Mouse (Mus musculus) c-Kit-negative CD71-positive TER-119-positive erythroid progenitor cells, embryonic 14.5 days (primary cell): ENCODE results near the gene Olfr874.
"Not testable (repeated sequence)": the region's sequence is repeated elsewhere in the genome, so short reads cannot be mapped to it uniquely, and the experiment has no call there.

Experiments used
- DNase-seq: peaks from one replicate; pipeline ENCODE4 v3.0.0-alpha.2; 2013; ENCODE audit warnings: low read depth, low spot score

Gene Olfr874

GRCm38 (mm10) chr9:37744806-37745205 lies at the start of gene Olfr874:
Gene Olfr874, plus strand, starts transcription at chr9:37745106.
- no peak for DNase-seq

GRCm38 (mm10) chr9:37716150-37716549 lies 28.8 kb upstream of the Olfr874 start, which contains the start of gene Olfr160:
Gene Olfr160, minus strand, starts transcription at chr9:37716250.
- no peak for DNase-seq

GRCm38 (mm10) chr9:37734310-37734709 lies 10.6 kb upstream of the Olfr874 start:
- no peak for DNase-seq

GRCm38 (mm10) chr9:37750319-37751075 lies 5.6 kb downstream of the Olfr874 start:
- no peak for DNase-seq

- DNase-seq: no peak
These were observed 6.6 kb downstream of the Olfr874 start for GRCm38 (mm10) chr9:37751467-37751866.

GRCm38 (mm10) chr9:37752006-37752405 lies 7.1 kb downstream of the Olfr874 start:
- DNase-seq: no peak

- no peak for DNase-seq
These were observed 16.8 kb downstream of the Olfr874 start for GRCm38 (mm10) chr9:37761728-37762127.

- no peak for DNase-seq
These were observed 17.6 kb downstream of the Olfr874 start for GRCm38 (mm10) chr9:37762541-37762940.

- DNase-seq: no peak
These were observed 25.8 kb downstream of the Olfr874 start for GRCm38 (mm10) chr9:37770661-37771060.

GRCm38 (mm10) chr9:37771759-37772158 lies 26.9 kb downstream of the Olfr874 start, which contains the start of gene Olfr875:
Gene Olfr875, plus strand, starts transcription at chr9:37771857.
- DNase-seq: no peak

- no peak for DNase-seq
These were observed 37.9 kb downstream of the Olfr874 start for GRCm38 (mm10) chr9:37782766-37783260.

- DNase-seq: not testable (repeated sequence)
These were observed 38.8 kb downstream of the Olfr874 start for GRCm38 (mm10) chr9:37783394-37784387.

- no peak for DNase-seq
These were observed 41.5 kb downstream of the Olfr874 start for GRCm38 (mm10) chr9:37786411-37786810.
